Mouse (Mus musculus): ENCODE results near the gene Utp14a.
"Not testable (repeated sequence)": the region's sequence is repeated elsewhere in the genome, so short reads cannot be mapped to it uniquely, and the experiment has no call there.

Utp14a gene

DNA sequence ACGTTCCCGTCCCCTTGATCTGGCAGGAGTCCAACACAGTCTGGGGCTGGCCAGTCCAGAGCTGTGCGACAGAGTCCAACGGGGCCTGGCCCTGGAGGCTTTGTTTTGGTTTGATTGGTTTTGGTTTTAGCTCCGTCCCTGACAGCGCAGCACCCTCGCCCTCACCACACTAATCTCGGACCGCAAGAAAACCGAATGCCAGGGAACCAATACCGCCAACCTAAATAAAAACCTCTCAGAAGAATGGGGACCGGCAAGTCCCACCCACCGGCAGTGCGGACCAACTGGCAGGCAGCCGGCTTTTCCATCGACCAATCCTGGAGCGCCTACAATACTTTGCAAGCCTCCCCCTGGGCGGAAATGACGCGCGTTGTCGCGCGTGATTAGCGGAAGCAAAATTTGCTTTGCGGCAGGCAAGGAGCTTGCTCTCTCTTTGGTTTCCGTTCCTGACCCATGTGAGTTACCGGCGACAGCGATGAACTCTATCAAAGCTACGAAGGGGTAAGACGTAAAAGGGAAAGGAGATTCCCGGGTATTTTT is at the start of gene Utp14a:
TSS of gene Utp14a (plus strand) at position 395 of the 540 bp plus-strand sequence.
- peak; percentile 95 to 96 for DNase-seq (ENCODE audit: low spot score in 2 of 2)

DNA sequence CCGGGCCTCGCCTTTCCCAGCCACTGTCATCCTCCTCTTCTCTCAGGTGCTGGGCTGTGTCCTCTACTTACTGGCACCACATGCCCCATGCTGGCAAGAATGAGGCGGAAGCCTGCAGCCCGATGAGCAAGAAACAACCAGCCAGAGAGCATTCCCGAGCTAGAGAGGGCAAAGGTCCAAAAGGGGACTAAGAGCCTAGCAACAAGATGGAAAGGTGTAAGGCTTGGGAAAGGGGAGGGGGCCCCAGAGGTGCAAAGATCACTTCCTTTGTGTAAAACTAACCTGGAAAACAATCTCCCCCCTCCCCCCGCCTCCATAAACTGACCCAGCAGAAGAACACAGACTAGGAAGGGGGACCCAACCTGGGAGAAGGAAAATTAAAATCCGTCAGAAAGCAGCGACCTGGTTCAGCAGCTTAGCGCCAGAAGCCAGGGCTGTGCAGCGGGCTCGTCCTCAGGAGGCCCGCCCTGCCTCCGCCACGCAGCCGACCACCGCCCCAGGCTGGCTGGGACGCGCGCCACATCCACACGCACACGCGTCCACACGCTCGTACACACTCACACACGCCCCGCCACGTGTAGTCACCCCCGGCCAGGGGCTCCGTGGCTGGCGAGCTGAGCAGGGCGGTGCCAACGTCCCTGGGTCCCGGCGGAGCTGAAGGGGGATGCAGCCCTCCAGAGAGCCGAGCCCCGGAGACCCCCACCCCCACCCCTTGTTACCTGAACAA is 48.7 kb upstream of the Utp14a start:
- DNase-seq (ENCODE audit: low spot score in 2 of 2): peak in 1 of 2 experiments; percentile 17

DNA sequence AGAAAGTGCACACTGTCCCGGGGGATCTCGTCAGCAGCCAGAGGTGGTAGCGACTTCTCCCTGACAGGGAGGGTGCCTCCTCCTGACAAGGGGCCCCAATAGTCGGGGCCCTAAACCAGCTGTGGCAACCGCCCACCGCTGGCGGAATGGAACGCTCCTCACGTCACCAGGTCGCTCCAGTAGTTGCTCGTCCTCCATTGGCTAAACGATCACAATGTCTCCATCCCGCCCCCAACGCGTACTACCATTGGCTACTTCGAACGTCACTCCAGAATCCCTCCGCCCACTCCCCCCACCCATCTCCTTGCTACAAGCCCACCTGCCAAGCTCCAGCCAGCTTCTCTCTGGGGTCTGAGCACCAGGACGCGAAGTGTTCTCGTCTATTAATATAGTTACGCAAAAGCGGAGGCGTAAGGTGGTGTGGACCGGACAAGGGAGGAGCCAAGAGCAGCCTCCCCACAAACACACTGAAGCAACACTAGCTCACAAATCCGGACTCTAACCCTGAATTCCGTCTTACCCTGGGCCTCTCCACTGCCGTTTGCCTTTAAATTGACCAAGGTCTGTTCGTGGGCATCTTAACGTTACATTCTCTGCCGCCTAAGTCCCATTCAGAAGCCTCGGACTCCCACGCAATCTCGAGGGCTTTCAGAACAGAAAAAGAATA is 48.0 kb upstream of the Utp14a start, which contains the start of gene Zdhhc9:
TSS of gene Zdhhc9 (minus strand) at position 360 of the 667 bp plus-strand sequence.
- DNase-seq (ENCODE audit: low spot score in 2 of 2): peak; percentile 88 to 89

GRCm38 (mm10) chrX:48209746-48210145 is 46.9 kb upstream of the Utp14a start:
- DNase-seq (ENCODE audit: low spot score in 2 of 2): not testable (repeated sequence)

DNA sequence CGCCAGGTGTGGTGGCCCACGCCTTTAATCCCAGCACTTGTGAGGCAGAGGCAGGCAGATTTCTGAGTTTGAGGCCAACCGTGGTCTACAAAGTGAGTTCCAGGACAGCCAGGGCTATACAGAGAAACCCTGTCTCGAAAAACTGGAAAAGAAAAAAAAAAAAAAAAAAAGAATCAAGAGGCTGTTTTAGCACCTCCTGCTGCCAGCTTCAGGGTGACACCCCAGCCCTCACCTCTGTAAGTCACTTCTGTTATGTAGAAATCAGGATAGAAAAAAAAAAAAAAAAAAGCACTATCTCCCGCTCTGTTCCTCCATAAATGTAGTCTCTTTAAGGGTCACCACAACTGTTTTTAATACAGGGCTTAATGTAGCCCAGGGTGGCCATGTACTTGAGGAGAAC is 37.2 kb upstream of the Utp14a start:
- no peak for DNase-seq (ENCODE audit: low spot score in 2 of 2)

DNA sequence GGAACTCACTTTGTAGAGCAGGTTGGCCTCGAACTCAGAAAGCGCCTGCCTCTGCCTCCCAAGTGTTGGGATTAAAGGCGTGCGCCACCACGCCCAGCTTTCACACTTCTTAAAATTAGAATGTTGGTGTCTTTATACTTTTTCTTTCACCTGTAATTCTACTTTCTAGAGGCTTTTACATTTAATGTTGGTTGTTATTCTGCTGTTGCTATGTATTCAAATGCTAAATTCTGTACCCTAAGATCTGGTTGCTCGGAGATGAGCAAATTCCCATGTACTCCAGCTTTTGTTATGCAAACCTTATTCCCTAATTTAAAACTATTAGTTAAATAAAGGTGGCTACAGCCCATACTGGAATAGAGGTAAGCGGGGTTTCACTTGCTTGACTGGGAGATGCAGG is 34.0 kb upstream of the Utp14a start:
- DNase-seq (ENCODE audit: low spot score in 2 of 2): no peak

GRCm38 (mm10) chrX:48226225-48226624 is 30.4 kb upstream of the Utp14a start:
- DNase-seq (ENCODE audit: low spot score in 2 of 2): no peak

DNA sequence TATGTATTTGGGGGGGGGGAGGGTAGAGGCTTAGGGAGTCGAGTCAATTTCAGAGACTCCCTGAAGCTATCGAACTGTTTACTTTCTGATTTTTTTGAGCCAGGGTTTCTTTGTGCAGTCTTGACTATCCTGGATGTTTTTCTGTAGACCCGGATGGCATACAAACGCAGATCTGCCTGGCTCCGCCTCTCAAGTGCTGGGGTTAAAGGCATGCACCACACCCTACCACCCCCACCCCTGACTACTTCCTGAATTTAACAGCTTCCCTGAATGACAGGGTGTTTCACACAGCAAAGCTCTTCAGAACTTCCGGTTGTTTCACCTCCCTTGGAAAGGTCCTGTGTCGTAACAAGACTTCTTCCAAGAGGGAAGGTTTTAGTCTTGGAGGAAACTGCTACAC is 22.2 kb upstream of the Utp14a start:
- DNase-seq (ENCODE audit: low spot score in 2 of 2): no peak

DNA sequence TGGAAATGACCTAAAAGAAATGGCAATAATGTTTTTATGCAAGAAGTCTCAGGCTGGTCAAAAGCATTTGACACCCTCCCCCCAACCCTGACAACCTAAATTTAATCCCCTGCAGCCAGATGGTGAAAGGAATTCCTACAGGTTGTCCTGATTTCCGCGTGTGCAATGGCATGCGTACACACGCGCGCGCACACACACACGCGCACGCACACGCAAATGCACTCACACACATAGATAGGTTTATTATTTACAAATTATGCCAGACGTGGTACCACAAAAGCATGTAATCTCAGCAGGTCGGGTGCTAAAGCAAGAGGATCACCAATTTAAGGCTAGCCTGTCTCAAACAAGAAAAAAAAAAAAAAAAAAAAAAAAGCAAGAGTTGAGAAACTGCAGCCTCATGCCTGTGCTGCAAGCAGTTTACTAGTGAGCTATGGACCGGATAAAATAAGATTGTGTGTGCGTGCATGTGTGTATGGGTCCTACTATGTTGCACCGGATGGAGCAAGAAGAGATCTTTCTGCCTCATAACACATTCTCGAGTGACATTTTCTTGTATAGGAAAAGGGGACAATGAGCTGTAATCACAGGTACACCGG is 733 bp upstream of the Utp14a start:
- DNase-seq (ENCODE audit: low spot score in 2 of 2): peak; percentile 4 to 6

DNA sequence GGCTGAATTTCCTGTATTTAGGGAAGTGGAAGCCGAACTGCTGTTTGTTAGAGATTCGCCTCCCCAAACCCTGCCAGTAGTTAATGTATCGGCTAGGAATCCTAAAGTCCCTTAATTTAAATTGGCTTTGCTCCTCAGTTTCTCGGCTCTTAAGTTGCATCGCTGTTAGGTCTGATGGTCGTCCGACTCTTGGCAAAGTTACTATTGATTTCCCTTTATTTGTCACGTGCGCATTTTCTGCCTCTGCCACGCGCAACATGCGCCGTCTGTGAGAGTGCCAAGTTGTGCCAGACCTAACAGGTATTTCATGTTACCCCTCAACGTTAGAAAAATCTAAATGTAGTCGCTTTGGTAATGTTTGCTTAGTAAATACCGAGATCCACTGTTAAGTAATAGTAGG is 349 bp downstream of the Utp14a start:
- no peak for DNase-seq (ENCODE audit: low spot score in 2 of 2)

- DNase-seq (ENCODE audit: low spot score in 2 of 2): no peak
These were observed 15.0 kb downstream of the Utp14a start for GRCm38 (mm10) chrX:48271671-48272070.

DNA sequence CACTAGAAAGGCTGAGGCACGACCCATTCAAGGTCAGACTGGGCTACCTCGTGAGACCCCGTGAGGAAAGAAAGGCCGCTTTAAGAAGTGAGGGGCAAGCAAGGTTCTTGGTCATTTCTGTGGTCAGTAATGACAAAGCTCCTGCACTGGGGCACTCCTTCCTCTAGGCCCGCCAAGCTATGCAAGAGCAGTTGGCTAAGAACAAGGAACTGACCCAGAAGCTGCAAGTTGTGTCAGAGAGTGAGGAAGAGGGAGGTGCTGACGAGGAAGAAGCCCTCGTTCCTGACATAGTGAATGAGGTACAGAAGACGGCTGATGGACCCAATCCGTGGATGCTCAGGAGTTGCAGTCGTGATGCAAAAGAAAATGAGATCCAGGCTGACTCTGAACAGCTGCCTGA is 18.0 kb downstream of the Utp14a start:
- DNase-seq (ENCODE audit: low spot score in 2 of 2): no peak

- DNase-seq (ENCODE audit: low spot score in 2 of 2): peak; percentile 9 to 33
These were observed 21.4 kb downstream of the Utp14a start for GRCm38 (mm10) chrX:48278103-48278502.

DNA sequence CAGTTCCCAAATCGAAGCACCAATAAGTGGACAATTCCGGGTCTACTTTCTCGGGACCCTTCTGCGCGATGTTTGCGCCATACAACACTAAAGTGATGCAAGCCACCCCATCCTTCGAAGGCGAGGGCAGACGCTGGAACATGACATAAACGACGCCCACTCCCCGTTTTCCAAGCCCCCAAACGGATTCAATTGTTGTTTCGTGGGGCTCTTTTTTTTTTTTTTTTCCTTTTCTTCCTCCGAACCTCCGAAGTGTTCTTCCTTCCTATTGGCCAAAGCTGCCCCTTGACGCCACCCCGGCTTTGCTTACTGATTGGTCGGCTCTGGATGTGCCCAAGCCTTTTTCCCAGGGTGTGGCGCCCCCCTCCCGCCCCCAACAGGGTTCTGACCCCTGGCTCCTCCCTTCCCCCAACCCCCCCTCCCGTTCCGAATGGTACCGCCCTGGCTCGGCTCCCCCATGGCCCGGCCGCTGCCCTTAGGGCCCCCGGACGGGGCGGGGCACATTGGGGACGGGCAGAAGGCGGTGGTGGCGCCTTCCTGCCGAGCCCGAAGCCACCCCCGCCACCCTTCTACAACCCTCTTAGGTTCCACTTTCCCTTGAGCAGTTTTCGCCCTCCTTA is 27.8 kb downstream of the Utp14a start:
- DNase-seq (ENCODE audit: low spot score in 2 of 2): peak; percentile 54 to 61

DNA sequence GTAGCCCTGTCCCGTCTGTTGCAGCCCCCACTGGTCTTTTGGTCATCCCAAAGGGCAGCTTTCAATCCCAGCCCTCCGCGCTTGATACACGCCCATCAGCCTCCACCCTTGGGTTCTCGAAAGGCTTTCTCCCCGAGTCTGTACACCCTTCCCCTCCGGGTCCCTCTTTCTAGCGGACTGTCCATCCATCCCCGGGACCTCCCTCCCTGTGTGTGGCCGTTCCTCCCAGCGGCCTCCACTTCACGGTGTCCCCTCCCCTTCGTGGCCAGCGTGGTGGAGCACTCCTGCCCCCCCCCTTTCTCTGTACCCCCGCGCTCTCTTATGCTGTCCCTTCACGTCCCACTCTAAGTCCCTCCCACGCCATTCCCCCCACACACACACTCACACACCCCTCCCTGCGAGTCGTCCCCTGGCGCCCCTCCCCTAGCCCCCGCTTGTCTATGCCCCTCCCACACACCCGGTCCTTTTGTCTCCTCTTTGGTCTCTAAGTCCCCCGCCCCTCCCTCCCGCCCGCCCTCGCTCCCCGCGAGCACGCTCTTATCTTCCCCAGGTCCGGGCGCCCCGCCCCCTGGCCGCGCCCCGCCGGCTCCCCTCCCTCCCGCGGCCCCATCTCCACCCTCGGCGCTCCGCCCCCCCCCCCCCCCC is 28.5 kb downstream of the Utp14a start:
- DNase-seq (ENCODE audit: low spot score in 2 of 2): peak in 1 of 2 experiments; percentile 30

DNA sequence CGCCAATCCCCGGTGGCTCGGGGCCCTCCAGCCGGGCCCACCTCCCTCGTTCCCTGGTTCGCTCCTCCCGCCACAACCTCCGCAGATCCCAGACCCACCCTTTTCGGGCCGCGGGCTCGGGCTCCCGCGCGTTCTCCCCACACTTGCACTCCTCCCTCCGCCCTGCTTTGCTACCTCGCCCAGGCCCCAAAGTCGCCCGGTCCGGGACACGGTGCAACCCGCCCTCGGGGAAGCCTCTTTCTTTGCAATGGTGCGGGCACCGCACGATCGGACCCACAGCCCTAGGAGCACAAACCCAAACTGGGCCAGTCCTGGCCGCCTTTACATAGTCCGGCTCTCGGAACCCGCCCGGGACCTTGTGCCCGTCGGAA is 29.0 kb downstream of the Utp14a start:
- DNase-seq (ENCODE audit: low spot score in 2 of 2): peak; percentile 13 to 18

DNA sequence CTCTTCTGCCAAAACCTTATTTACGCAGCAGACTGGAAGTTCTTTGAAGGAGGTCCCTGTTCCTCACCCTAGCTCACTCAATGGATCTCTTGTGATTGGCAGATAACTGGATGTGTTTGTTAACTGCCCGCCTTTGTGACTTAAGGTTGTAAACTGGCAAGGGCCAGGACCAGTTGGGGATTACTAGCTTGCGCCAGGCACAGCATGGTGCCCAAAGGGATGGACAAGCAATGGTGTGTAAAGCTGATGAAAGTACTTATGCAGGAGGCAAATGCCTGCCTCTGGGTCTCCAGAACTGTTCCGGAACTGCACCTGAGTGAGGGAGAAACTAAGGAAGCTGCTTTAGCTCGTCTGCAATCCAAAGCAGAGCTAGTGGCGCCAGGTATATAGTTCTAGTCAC is 29.8 kb downstream of the Utp14a start:
- DNase-seq (ENCODE audit: low spot score in 2 of 2): no peak

DNA sequence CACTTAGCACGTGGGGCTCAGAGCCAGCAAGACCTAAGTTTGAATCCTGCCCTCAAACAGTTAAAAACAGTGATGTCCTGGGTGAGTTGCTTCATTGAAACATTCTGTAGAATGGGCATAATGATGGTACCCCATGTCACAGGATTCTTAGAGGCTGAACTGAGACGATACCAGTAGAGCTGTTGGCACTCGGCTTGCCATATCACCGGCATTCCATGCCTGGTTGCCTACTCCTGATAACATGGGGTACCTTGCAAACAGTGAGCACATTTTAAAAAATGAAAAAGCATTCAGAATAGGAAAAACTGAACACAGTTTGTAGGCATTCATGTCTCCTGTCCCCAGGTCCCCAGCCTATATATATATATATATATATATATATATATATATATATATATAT is 31.3 kb downstream of the Utp14a start:
- DNase-seq (ENCODE audit: low spot score in 2 of 2): no peak

GRCm38 (mm10) chrX:48291413-48291812 is 34.8 kb downstream of the Utp14a start:
- no peak for DNase-seq (ENCODE audit: low spot score in 2 of 2)

DNA sequence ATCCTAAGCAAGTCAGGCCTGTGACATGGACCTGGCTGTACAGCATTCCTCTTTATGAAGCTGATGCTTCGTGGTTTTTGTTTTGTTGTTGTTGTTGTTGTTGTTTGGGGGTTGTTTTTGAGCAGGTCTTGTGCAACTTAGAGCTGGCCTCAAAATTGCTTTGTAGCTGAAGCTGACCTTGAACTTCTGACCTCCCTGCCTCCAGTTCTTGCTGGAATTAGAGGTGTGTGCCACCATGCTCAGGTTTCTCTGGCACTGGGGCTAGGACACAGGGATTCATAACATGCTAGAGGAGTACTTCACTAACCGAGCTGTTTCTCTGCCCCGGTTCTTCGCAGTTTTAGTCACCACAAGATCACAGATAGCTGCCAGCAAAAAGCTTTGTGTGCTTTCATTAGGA is 48.7 kb downstream of the Utp14a start:
- no peak for DNase-seq (ENCODE audit: low spot score in 2 of 2)

DNA sequence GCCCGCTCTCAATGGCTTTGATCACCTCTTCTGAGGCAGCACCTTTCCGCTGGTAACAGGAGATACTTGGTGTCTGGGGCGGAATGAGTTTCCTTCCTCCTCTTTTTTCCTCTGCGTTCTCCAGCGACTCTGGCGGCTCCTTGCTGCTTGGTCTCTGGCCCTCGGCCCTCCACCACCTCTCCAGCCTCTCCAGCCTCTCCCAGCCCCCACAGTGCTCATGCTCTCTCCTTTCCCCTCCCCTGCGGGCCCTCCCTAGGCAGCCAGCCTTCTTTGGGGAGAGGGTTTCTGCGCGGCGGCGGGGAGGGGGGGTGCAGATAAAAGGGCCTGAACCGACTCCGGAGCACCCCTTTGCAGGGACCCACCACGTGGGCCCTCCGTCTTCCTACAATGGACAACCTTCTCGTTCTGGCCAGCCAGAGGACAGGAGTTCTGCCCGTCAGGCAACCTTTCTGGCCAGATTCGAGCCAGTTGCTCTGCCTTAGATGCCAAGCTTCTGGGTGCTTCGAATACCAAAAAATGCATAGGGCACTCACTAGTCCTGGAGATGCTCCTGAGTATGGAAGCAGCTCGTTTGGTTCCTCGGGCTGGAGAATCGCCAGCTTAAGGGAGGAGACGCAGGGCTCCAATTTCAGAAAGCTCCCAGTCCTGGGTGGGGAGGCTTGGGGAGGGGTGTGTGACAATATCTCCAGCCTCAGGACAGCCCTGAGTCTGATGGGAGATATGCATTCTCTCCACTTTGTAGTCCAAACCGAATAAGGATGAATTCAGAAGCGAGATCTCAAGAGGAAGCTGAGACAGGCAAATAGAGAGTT is 54.2 kb downstream of the Utp14a start:
- DNase-seq (ENCODE audit: low spot score in 2 of 2): no peak

Data from frontal cortex, postnatal 36 days (tissue).